Mouse (Mus musculus): ENCODE measurements around the gene Cend1.

DNA sequence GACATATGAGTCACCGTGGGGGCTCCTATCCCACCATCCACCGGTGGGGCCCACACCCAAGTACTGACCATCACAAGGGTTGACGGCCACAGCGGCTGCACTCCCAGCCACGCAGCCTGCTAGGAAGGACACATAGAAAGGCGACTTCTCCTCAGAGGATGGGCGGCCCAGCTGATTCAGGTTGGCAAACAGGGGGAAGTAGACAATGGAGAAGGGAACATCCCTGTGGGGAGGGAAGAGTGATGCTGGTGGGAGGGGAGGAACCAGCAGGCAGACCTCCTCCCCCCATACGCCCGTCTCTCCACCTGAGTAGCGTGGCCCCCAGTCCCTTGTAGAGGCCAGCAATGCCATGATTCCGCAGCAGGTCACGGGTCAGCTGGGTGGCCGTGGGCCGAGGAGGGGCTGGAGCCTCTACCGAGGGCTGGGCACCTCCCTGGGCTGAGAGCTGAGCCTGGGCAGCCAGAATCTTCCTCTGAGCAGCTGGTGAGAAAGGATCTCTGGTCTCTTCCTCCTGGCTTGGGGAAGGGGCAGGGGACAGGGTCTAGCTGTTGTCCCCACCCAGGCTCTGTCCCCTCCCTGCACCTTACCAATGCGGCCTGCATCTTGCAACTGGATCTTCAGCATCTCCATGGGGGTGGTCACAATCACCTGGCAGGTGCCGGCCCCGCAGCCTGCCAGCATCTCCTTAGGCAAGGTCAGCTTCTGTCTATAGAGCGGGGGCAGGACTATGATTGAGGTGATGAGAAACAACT is 2.3 kb upstream of the Cend1 start:
- TF ChIP-seq POLR2A (IDR thresholded peaks at IDR 0.05; ENCODE audit: low read depth, low read length) (no peak), CTCF (IDR thresholded peaks at IDR 0.05; ENCODE audit: borderline replicate concordance, insufficient read depth, low read length) (no peak)
